Mouse (Mus musculus) kidney, embryonic 15.5 days (tissue): ENCODE data around the gene Car9. TPM values are rescaled to one million over a fixed set of nuclear protein-coding genes. Genes with fewer than 3 reads are reported as not detected.
"Not testable (repeated sequence)": the region's sequence is repeated elsewhere in the genome, so short reads cannot be mapped to it uniquely, and the experiment has no call there.

Experiments used
- ATAC-seq: fragments of 200-750 bp; cut with Nextera tagmentation; replicated peaks from 2 replicates; pipeline ENCODE4 v1.8.0; 2017; ENCODE audit warnings: moderate TSS enrichment; ENCODE audit not compliant: low FRiP score
- H3K27ac ChIP-seq: fragments of 300-500 bp; sonication (generic); 2 replicates; pipeline ENCODE4 v1.5.1; 2015; ENCODE audit warnings: mild to moderate bottlenecking, inconsistent platforms
- H3K27me3 ChIP-seq: fragments of 300-500 bp; sonication (generic); 2 replicates; pipeline ENCODE4 v1.6.1; 2015; ENCODE audit warnings: inconsistent platforms
- H3K36me3 ChIP-seq: fragments of 300-500 bp; sonication (generic); 2 replicates; pipeline ENCODE4 v1.6.1; 2015; ENCODE audit warnings: inconsistent platforms
- H3K4me1 ChIP-seq: fragments of 300-500 bp; sonication (generic); 2 replicates; pipeline ENCODE4 v1.6.1; 2015; ENCODE audit warnings: inconsistent platforms
- H3K4me2 ChIP-seq: fragments of 300-500 bp; sonication (generic); 2 replicates; pipeline ENCODE4 v1.6.1; 2015; ENCODE audit warnings: moderate library complexity, mild to moderate bottlenecking, inconsistent platforms
- H3K4me3 ChIP-seq: fragments of 300-500 bp; sonication (generic); replicated peaks from 2 replicates; pipeline ENCODE4 v1.5.1; 2015; ENCODE audit warnings: mild to moderate bottlenecking, inconsistent platforms
- H3K9ac ChIP-seq: fragments of 300-500 bp; sonication (generic); 2 replicates; pipeline ENCODE4 v1.6.1; 2015; ENCODE audit warnings: mild to moderate bottlenecking, inconsistent platforms
- H3K9me3 ChIP-seq: fragments of 300-500 bp; sonication (generic); replicated peaks from 2 replicates; pipeline ENCODE4 v1.6.1; 2016; ENCODE audit warnings: inconsistent platforms
- WGBS: fragments of 180-500 bp; shearing (Covaris S2); methylation state at CpG from one replicate; pipeline ENCODE4 v1.1.7; 2015; ENCODE audit warnings: mixed read lengths; 5-methylcytosine and 5-hydroxymethylcytosine counted together
- polyA plus RNA-seq: library from polyadenylated mRNA; unstranded; fragments of >200 nt; fragmentation: Nextera tagmentation; extraction: Ambion mirVana; gene quantifications from 2 replicates; pipeline ENCODE4 v1.2.1, GENCODE M21; 2015

The Car9 gene
- polyA plus RNA-seq, 1 experiment from 2014 or later = 2.1 TPM

GRCm38 (mm10) chr4:43480985-43481384 lies 25.8 kb upstream of the Car9 start:
- Histone ChIP-seq H3K9me3 (no peaks in the 10 kb centered on the region), H3K27ac (no peak overlapping the region), H3K4me3 (no peak overlapping the region), H3K4me2 (no peak overlapping the region), H3K27me3 (no peaks in the 10 kb centered on the region), H3K4me1 (peaks cover 13% of the 10 kb centered on the region), H3K36me3 (no peaks in the 10 kb centered on the region), H3K9ac (no peak overlapping the region)
- no peak for ATAC-seq
- 83% methylated on average over 5 of the region's 5 CpGs for WGBS

- ATAC-seq = no peak
- WGBS = 75% methylated on average over 7 of the region's 7 CpGs
- no peak overlapping the region for H3K4me2 ChIP-seq
Measured at GRCm38 (mm10) chr4:43481894-43482456, 24.8 kb upstream of the Car9 start.

DNA sequence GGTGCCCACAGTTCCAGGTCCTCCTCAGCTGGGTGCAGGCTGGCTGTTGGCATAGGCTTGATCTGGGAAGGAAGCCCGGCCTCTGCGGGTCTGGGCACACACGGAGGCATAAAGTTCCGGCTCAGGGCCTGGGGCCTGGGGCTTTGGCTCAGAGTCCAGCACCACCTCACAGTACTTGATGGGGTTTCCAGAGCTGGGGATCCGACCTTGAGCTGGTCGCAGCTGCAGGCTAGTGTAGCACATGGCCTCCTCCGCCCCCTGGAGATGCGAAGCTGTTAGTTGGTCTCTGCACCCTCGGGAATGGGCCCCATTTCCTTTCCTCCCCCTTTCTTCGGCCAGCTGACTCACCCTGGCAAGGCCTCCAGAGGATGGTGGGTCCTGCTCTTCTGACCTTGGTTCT lies 24.2 kb upstream of the Car9 start:
- Histone ChIP-seq H3K27ac (no peak overlapping the region), H3K9me3 (no peaks in the 10 kb centered on the region), H3K4me3 (no peak overlapping the region), H3K36me3 (no peaks in the 10 kb centered on the region), H3K27me3 (no peaks in the 10 kb centered on the region), H3K4me2 (no peak overlapping the region), H3K4me1 (peaks cover 13% of the 10 kb centered on the region), H3K9ac (no peak overlapping the region)
- WGBS = 67% methylated on average over 10 of the region's 10 CpGs
- ATAC-seq = no peak

More at GRCm38 (mm10) chr4:43481894-43482456, 24.8 kb upstream of the Car9 start:
- H3K27ac ChIP-seq = no peak overlapping the region
- H3K4me3 ChIP-seq = no peak overlapping the region
- no peaks in the 10 kb centered on the region for H3K9me3 ChIP-seq
- H3K27me3 ChIP-seq = no peaks in the 10 kb centered on the region
- H3K4me1 ChIP-seq = peaks cover 13% of the 10 kb centered on the region
- H3K9ac ChIP-seq = no peak overlapping the region
- no peaks in the 10 kb centered on the region for H3K36me3 ChIP-seq

GRCm38 (mm10) chr4:43483535-43484091 lies 23.2 kb upstream of the Car9 start, which contains the start of gene Sit1:
TSS of gene Sit1 (minus strand) at chr4:43483734.
- no peaks in the 10 kb centered on the region for H3K27me3 ChIP-seq

DNA sequence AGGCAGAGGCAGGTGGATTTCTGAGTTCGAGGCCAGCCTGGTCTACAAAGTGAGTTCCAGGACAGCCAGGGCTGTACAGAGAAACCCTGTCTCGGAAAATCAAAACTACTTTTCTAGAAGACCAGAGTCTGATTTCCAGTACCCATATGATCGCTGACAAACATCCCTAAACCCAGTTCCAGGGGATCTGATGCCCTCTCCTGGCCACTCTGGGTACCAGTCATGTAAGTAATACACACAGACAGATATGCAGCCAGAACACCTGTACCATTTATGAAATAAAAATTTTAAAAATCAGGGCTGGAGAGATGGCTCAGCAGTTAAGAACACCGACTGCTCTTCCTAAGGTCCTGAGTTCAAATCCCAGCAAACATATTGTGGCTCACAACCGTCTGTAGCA lies 21.1 kb upstream of the Car9 start:
- not testable (repeated sequence) for ATAC-seq, H3K9me3 ChIP-seq, H3K4me2 ChIP-seq, H3K27ac ChIP-seq, H3K9ac ChIP-seq, H3K4me1 ChIP-seq, H3K4me3 ChIP-seq, H3K27me3 ChIP-seq, H3K36me3 ChIP-seq
- 85% methylated on average over 5 of the region's 5 CpGs for WGBS

More at GRCm38 (mm10) chr4:43483535-43484091, 23.2 kb upstream of the Car9 start, which contains the start of gene Sit1:
- Histone ChIP-seq H3K27ac (no peak within 1 kb of the TSS), H3K4me2 (no peak within 1 kb of the TSS), H3K9ac (no peak within 1 kb of the TSS), H3K9me3 (no peaks in the 10 kb centered on the region), H3K36me3 (no peaks in the 10 kb centered on the region), H3K4me1 (peaks cover 5% of the 10 kb centered on the region; the same call in 1 of the 2 replicates), H3K4me3 (no peak within 1 kb of the TSS)
- no peak for ATAC-seq
- 59% methylated on average over 12 of the region's 12 CpGs for whole genome bisulfite sequencing

DNA sequence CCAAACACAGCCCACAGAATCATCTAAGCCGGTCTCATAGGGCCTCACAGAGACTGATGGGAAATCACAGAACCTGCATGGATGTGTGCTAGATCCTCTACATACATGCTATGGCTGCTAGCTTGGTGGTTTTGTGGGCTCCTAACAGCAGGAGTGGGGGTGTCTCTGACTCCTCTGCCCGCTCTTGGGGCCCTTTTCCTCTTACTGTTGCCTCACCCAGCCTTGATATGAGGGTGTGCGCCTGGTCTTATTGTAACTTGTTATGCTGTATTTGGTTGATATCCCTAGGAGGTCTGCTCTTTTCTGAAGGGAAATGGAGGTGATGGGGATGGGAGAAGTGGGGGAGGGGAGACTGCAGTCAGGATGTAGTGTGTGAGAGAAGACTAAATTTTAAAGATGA lies 17.2 kb upstream of the Car9 start:
- no peak for ATAC-seq
- Histone ChIP-seq H3K9ac (no peak overlapping the region), H3K9me3 (no peaks in the 10 kb centered on the region), H3K27me3 (no peaks in the 10 kb centered on the region), H3K4me2 (no peak overlapping the region), H3K4me1 (peaks cover 10% of the 10 kb centered on the region), H3K36me3 (no peaks in the 10 kb centered on the region), H3K27ac (no peak overlapping the region), H3K4me3 (no peak overlapping the region)
- 90% methylated on average over 3 of the region's 3 CpGs for WGBS

DNA sequence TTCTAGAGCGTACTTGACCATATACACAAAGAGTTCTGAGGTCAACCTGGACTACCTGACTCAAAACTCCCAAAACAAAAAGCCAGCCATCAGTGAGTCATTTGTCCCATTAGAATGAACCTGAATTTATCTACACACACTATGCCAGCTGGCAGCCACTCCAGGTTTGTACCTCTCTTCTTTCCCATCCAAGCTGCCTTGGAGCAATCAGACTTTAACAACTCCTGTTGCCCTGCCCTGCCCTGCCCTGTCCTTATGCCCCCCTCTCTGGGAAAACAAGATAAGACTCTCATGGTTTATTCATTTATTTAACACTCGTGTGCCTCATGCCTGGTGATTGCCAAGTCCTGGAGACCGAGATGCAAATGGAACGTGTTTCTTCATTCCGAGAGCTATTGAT lies 16.0 kb upstream of the Car9 start:
- WGBS = 90% methylated on average over 5 of the region's 5 CpGs
- ATAC-seq = no peak

DNA sequence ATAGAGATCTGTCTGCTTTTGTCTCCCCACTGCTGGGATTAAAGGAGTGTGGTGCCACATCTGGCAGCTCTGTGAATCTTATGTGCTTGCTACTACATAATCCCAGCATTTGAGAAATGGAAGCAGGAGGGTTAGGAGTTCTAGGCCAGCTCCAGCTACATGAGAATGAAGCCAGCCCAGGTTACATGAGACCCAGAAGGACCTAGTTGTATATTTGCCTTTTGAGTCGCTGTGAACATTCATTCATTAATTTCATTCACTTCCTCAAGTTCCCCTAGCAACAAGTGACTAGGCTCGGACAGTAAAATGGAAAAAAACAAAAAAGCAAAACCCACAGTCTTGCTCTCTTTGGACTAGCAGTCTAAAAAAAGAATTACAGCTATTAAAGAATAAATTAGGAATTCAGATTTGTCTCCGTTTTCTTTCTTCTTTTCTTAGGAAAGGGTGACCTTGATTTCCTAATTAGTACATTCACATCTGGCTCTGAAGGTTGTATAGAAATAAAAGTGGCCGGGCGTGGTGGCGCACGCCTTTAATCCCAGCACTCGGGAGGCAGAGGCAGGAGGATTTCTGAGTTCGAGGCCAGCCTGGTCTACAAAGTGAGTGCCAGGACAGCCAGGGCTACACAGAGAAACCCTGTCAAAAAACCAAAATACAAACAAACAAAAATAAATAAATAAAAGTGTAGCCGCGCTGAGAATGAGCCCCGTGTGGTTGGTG lies 14.5 kb upstream of the Car9 start:
- peaks cover 23% of the 10 kb centered on the region for H3K4me1 ChIP-seq
- no peaks in the 10 kb centered on the region for H3K27me3 ChIP-seq
- ATAC-seq = no peak
- H3K9me3 ChIP-seq = no peaks in the 10 kb centered on the region
- H3K4me3 ChIP-seq = peak overlapping the region; percentile 79
- H3K36me3 ChIP-seq = peaks cover 16% of the 10 kb centered on the region
- peak overlapping the region; percentile 92 for H3K27ac ChIP-seq
- WGBS = 43% methylated on average over 12 of the region's 12 CpGs
- no peak overlapping the region for H3K9ac ChIP-seq
- peak overlapping the region; percentile 70 for H3K4me2 ChIP-seq

More for the DNA sequence above, 16.0 kb upstream of the Car9 start:
- Histone ChIP-seq H3K27ac (no peak overlapping the region), H3K9ac (no peak overlapping the region), H3K4me1 (peaks cover 16% of the 10 kb centered on the region), H3K9me3 (no peaks in the 10 kb centered on the region), H3K4me3 (no peak overlapping the region), H3K36me3 (peaks cover 2% of the 10 kb centered on the region), H3K27me3 (no peaks in the 10 kb centered on the region), H3K4me2 (no peak overlapping the region)

DNA sequence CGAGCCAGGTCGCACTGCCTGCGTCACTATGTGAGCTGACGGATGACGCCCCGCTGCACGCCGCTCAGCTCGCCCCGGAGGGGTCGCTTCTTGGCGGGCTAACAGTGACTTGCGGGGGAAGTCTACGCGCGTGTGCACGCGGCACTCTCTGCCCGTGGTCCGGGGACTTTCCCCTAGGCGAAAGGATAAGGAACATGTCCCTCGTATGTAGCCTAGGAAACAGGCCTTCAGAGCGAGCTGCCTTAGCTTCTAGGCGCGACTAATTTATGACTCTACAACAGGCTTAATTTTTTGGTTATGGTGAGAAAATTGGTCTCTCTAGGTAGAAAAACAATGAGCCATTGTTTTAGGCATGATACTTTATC lies 14.0 kb upstream of the Car9 start, which contains the start of gene Ccdc107:
Gene Ccdc107 (plus strand): TSS at position 80 of the 365 bp plus-strand sequence.
- WGBS = under 1% methylated on average over 25 of the region's 25 CpGs

GRCm38 (mm10) chr4:43493186-43493845 lies 13.4 kb upstream of the Car9 start:
- under 1% methylated on average over 47 of the region's 47 CpGs for WGBS

More for the DNA sequence above, 14.0 kb upstream of the Car9 start, which contains the start of gene Ccdc107:
- Histone ChIP-seq H3K9me3 (no peaks in the 10 kb centered on the region), H3K4me1 (peaks cover 28% of the 10 kb centered on the region), H3K27me3 (no peaks in the 10 kb centered on the region), H3K36me3 (peaks cover 20% of the 10 kb centered on the region), H3K4me2 (peak within 1 kb of the TSS; percentile 70), H3K4me3 (peak within 1 kb of the TSS; percentile 79), H3K9ac (peak within 1 kb of the TSS; percentile 78), H3K27ac (peak within 1 kb of the TSS; percentile 92)
- ATAC-seq = peak; percentile 98

GRCm38 (mm10) chr4:43493846-43494240 lies 12.9 kb upstream of the Car9 start:
- H3K36me3 ChIP-seq = peaks cover 21% of the 10 kb centered on the region
- H3K27me3 ChIP-seq = no peaks in the 10 kb centered on the region
- no peak for ATAC-seq
- H3K9ac ChIP-seq = peak overlapping the region; percentile 78
- H3K27ac ChIP-seq = peak overlapping the region; percentile 92
- peak overlapping the region; percentile 79 for H3K4me3 ChIP-seq
- H3K4me2 ChIP-seq = peak overlapping the region; percentile 70
- H3K4me1 ChIP-seq = peaks cover 39% of the 10 kb centered on the region
- WGBS = 1% methylated on average over 9 of the region's 9 CpGs
- H3K9me3 ChIP-seq = no peaks in the 10 kb centered on the region

More at GRCm38 (mm10) chr4:43493186-43493845, 13.4 kb upstream of the Car9 start:
- peaks cover 21% of the 10 kb centered on the region for H3K36me3 ChIP-seq
- peak overlapping the region; percentile 92 for H3K27ac ChIP-seq
- H3K9me3 ChIP-seq = no peaks in the 10 kb centered on the region
- ATAC-seq = peak; percentile 89
- no peaks in the 10 kb centered on the region for H3K27me3 ChIP-seq
- peak overlapping the region; percentile 70 for H3K4me2 ChIP-seq
- peak overlapping the region; percentile 78 for H3K9ac ChIP-seq
- H3K4me3 ChIP-seq = peak overlapping the region; percentile 79
- H3K4me1 ChIP-seq = peaks cover 34% of the 10 kb centered on the region

- WGBS = 48% methylated on average over 6 of the region's 6 CpGs
- H3K9me3 ChIP-seq = no peaks in the 10 kb centered on the region
- peaks cover 50% of the 10 kb centered on the region for H3K4me1 ChIP-seq
- H3K4me3 ChIP-seq = no peak overlapping the region
- H3K4me2 ChIP-seq = no peak overlapping the region
- ATAC-seq = no peak
- no peaks in the 10 kb centered on the region for H3K27me3 ChIP-seq
- H3K36me3 ChIP-seq = peaks cover 21% of the 10 kb centered on the region
- H3K27ac ChIP-seq = no peak overlapping the region
- no peak overlapping the region for H3K9ac ChIP-seq
Measured at GRCm38 (mm10) chr4:43496587-43496986, 10.2 kb upstream of the Car9 start.
